Mouse (Mus musculus) midbrain, embryonic 14.5 days (tissue): ENCODE measurements at regions not wholly inside any gene's neighbourhood (a gene's known extent, or its start where the extent isn't known, plus 50 kb on each side); places are given as distances from the start of the nearest gene placed in this dataset.

Experiments used
- ATAC-seq: fragments of 200-750 bp; cut with Nextera tagmentation; 2 replicates; pipeline ENCODE4 v1.8.0; 2017; ENCODE audit warnings: moderate number of reproducible peaks, moderate library complexity; ENCODE audit not compliant: low FRiP score, low TSS enrichment
- DNase-seq: peaks from one replicate; pipeline ENCODE4 v3.0.0-alpha.2; 2015
- H3K27ac ChIP-seq: fragments of 300-500 bp; sonication (generic); replicated peaks from 2 replicates; pipeline ENCODE4 v1.5.1; 2014; ENCODE audit warnings: mild to moderate bottlenecking, low read depth, low read length, moderate library complexity
- H3K27me3 ChIP-seq: fragments of 300-500 bp; sonication (generic); 2 replicates; pipeline ENCODE4 v1.6.1; 2014; ENCODE audit warnings: low read length, control low read depth, mixed read lengths; ENCODE audit not compliant: control insufficient read depth, insufficient read depth
- H3K36me3 ChIP-seq: fragments of 300-500 bp; sonication (generic); 2 replicates; pipeline ENCODE4 v1.6.1; 2014; ENCODE audit warnings: low read length, control low read depth; ENCODE audit not compliant: control insufficient read depth, insufficient read depth
- H3K4me1 ChIP-seq: fragments of 300-500 bp; sonication (generic); 2 replicates; pipeline ENCODE4 v1.6.1; 2014; ENCODE audit warnings: mild to moderate bottlenecking, antibody characterized with exemption, low read length, control low read depth; ENCODE audit not compliant: control insufficient read depth, insufficient read depth
- H3K4me2 ChIP-seq: fragments of 300-500 bp; sonication (generic); 2 replicates; pipeline ENCODE4 v1.6.1; 2014; ENCODE audit warnings: mild to moderate bottlenecking, low read length, moderate library complexity
- H3K4me3 ChIP-seq: fragments of 300-500 bp; sonication (generic); replicated peaks from 2 replicates; pipeline ENCODE4 v1.5.1; 2014; ENCODE audit warnings: low read depth, low read length
- H3K9ac ChIP-seq: fragments of 300-500 bp; sonication (generic); replicated peaks from 2 replicates; pipeline ENCODE4 v1.6.1; 2014; ENCODE audit warnings: mild to moderate bottlenecking, low read length, moderate library complexity
- H3K9me3 ChIP-seq: fragments of 300-500 bp; sonication (generic); 2 replicates; pipeline ENCODE4 v1.6.1; 2016; ENCODE audit warnings: low read length, control low read depth, mixed read lengths; ENCODE audit not compliant: control insufficient read depth
- WGBS: fragments of 180-500 bp; shearing (Covaris S2); extraction: QIAGEN DNeasy Blood & Tissue Kit; methylation state at CpG from one replicate; pipeline ENCODE4 v1.1.7; 2014; 5-methylcytosine and 5-hydroxymethylcytosine counted together

- H3K36me3 ChIP-seq = no peaks in the 10 kb centered on the region
- H3K9me3 ChIP-seq = no peaks in the 10 kb centered on the region
- no peaks in the 10 kb centered on the region for H3K4me1 ChIP-seq
- H3K9ac ChIP-seq = no peak overlapping the region
- ATAC-seq (no peak), DNase-seq (no peak)
- no peak overlapping the region for H3K4me2 ChIP-seq
- H3K27me3 ChIP-seq = no peaks in the 10 kb centered on the region
- WGBS = 73% methylated on average over 1 of the region's 1 CpGs
- H3K27ac ChIP-seq = no peak overlapping the region
- H3K4me3 ChIP-seq = no peak overlapping the region
Measured at GRCm38 (mm10) chr12:25338771-25339170, 241.8 kb upstream of the Id2 start.

- Histone ChIP-seq H3K4me1 (no peaks in the 10 kb centered on the region; the same call in 1 of the 2 replicates), H3K4me2 (no peak overlapping the region), H3K9ac (no peak overlapping the region), H3K9me3 (no peaks in the 10 kb centered on the region), H3K27me3 (no peaks in the 10 kb centered on the region), H3K36me3 (no peaks in the 10 kb centered on the region), H3K4me3 (no peak overlapping the region), H3K27ac (no peak overlapping the region)
- DNase-seq (no peak), ATAC-seq (no peak)
- WGBS = 69% methylated on average over 2 of the region's 2 CpGs
Measured at GRCm38 (mm10) chr12:25335930-25336329, 239.0 kb upstream of the Id2 start.

- WGBS = 88% methylated on average over 5 of the region's 5 CpGs
- no peak for DNase-seq
Measured at GRCm38 (mm10) chr12:25335069-25335468, 238.1 kb upstream of the Id2 start.

GRCm38 (mm10) chr12:25332384-25333035, 235.6 kb upstream of the Id2 start:
- H3K4me1 ChIP-seq = peaks cover 7% of the 10 kb centered on the region
- no peak overlapping the region for H3K4me2 ChIP-seq
- WGBS = 47% methylated on average over 11 of the region's 11 CpGs
- H3K27ac ChIP-seq = no peak overlapping the region
- H3K27me3 ChIP-seq = no peaks in the 10 kb centered on the region
- H3K9ac ChIP-seq = no peak overlapping the region
- H3K36me3 ChIP-seq = no peaks in the 10 kb centered on the region
- no peaks in the 10 kb centered on the region for H3K9me3 ChIP-seq
- H3K4me3 ChIP-seq = no peak overlapping the region
- ATAC-seq = peak; percentile 40; the same call in 1 of the 2 replicates
- peak; percentile 55 for DNase-seq

More at GRCm38 (mm10) chr12:25335069-25335468, 238.1 kb upstream of the Id2 start:
- no peak for ATAC-seq
- no peak overlapping the region for H3K4me3 ChIP-seq
- H3K27ac ChIP-seq = no peak overlapping the region
- no peaks in the 10 kb centered on the region for H3K36me3 ChIP-seq
- no peaks in the 10 kb centered on the region; the same call in 1 of the 2 replicates for H3K4me1 ChIP-seq
- H3K9me3 ChIP-seq = no peaks in the 10 kb centered on the region
- no peak overlapping the region for H3K9ac ChIP-seq
- no peak overlapping the region for H3K4me2 ChIP-seq
- no peaks in the 10 kb centered on the region for H3K27me3 ChIP-seq

- Histone ChIP-seq H3K4me1 (peaks cover 7% of the 10 kb centered on the region), H3K4me3 (no peak overlapping the region), H3K27me3 (no peaks in the 10 kb centered on the region), H3K4me2 (no peak overlapping the region), H3K9me3 (no peaks in the 10 kb centered on the region), H3K27ac (no peak overlapping the region), H3K36me3 (no peaks in the 10 kb centered on the region), H3K9ac (no peak overlapping the region)
- 83% methylated on average over 5 of the region's 5 CpGs for WGBS
- ATAC-seq (no peak), DNase-seq (no peak)
Measured at GRCm38 (mm10) chr12:25330004-25330708, 233.2 kb upstream of the Id2 start.

- Histone ChIP-seq H3K27ac (no peak overlapping the region), H3K27me3 (no peaks in the 10 kb centered on the region), H3K4me2 (no peak overlapping the region), H3K4me1 (peaks cover 7% of the 10 kb centered on the region), H3K4me3 (no peak overlapping the region), H3K36me3 (no peaks in the 10 kb centered on the region), H3K9me3 (no peaks in the 10 kb centered on the region), H3K9ac (no peak overlapping the region)
- DNase-seq = no peak
- 95% methylated on average over 3 of the region's 3 CpGs for WGBS
- ATAC-seq = no peak
Measured at GRCm38 (mm10) chr12:25325901-25326300, 229.0 kb upstream of the Id2 start.

GRCm38 (mm10) chr12:25323171-25323570, 226.2 kb upstream of the Id2 start:
- H3K4me1 ChIP-seq = no peaks in the 10 kb centered on the region
- ATAC-seq (no peak), DNase-seq (no peak)
- H3K9ac ChIP-seq = no peak overlapping the region
- H3K27me3 ChIP-seq = no peaks in the 10 kb centered on the region
- WGBS = 89% methylated on average over 1 of the region's 1 CpGs
- no peaks in the 10 kb centered on the region for H3K9me3 ChIP-seq
- no peak overlapping the region for H3K4me3 ChIP-seq
- no peaks in the 10 kb centered on the region for H3K36me3 ChIP-seq
- no peak overlapping the region for H3K4me2 ChIP-seq
- H3K27ac ChIP-seq = no peak overlapping the region

GRCm38 (mm10) chr12:25320262-25320767, 223.4 kb upstream of the Id2 start:
- WGBS = 90% methylated on average over 3 of the region's 3 CpGs
- Histone ChIP-seq H3K27me3 (no peaks in the 10 kb centered on the region), H3K27ac (no peak overlapping the region), H3K4me1 (no peaks in the 10 kb centered on the region), H3K4me3 (no peak overlapping the region), H3K9me3 (no peaks in the 10 kb centered on the region), H3K9ac (no peak overlapping the region), H3K4me2 (no peak overlapping the region), H3K36me3 (no peaks in the 10 kb centered on the region)
- ATAC-seq = no peak
- no peak for DNase-seq

- no peak for DNase-seq
- H3K27ac ChIP-seq = no peak overlapping the region
- WGBS = 90% methylated on average over 2 of the region's 2 CpGs
- H3K36me3 ChIP-seq = no peaks in the 10 kb centered on the region
- no peaks in the 10 kb centered on the region for H3K4me1 ChIP-seq
- no peak overlapping the region for H3K9ac ChIP-seq
- ATAC-seq = no peak
- H3K27me3 ChIP-seq = no peaks in the 10 kb centered on the region
- no peak overlapping the region for H3K4me3 ChIP-seq
- H3K9me3 ChIP-seq = no peaks in the 10 kb centered on the region
- no peak overlapping the region for H3K4me2 ChIP-seq
Measured at GRCm38 (mm10) chr12:25319846-25320245, 222.9 kb upstream of the Id2 start.
